Mouse (Mus musculus): ENCODE measurements around the gene Zfp266.
A peak's percentile ranks its signal among the peaks of the same experiment; 100 is the strongest.
"Not testable (repeated sequence)": the region's sequence is repeated elsewhere in the genome, so short reads cannot be mapped to it uniquely, and the experiment has no call there.

Zfp266 gene

GRCm38 (mm10) chr9:20521306-20521957, at the start of gene Zfp266:
Gene Zfp266 (minus strand): TSS chr9:20521417.
- DNase-seq (ENCODE audit: low spot score in 2 of 2): peak; percentile 89 to 90

- DNase-seq (ENCODE audit: low spot score in 2 of 2): not testable (repeated sequence)
These were observed 44.3 kb upstream of the Zfp266 start for GRCm38 (mm10) chr9:20565326-20566030.

GRCm38 (mm10) chr9:20562177-20562576, 41.0 kb upstream of the Zfp266 start:
- no peak for DNase-seq (ENCODE audit: low spot score in 2 of 2)

GRCm38 (mm10) chr9:20552698-20553097, 31.5 kb upstream of the Zfp266 start:
- no peak for DNase-seq (ENCODE audit: low spot score in 2 of 2)

- DNase-seq (ENCODE audit: low spot score in 2 of 2): no peak
These were observed 30.6 kb upstream of the Zfp266 start for GRCm38 (mm10) chr9:20551781-20552275.

GRCm38 (mm10) chr9:20545151-20545550, 23.9 kb upstream of the Zfp266 start:
- DNase-seq (ENCODE audit: low spot score in 2 of 2): no peak

GRCm38 (mm10) chr9:20544070-20544821, 23.0 kb upstream of the Zfp266 start:
- peak; percentile 63 to 64 for DNase-seq (ENCODE audit: low spot score in 2 of 2)

- no peak for DNase-seq (ENCODE audit: low spot score in 2 of 2)
These were observed 22.3 kb upstream of the Zfp266 start for GRCm38 (mm10) chr9:20543496-20543895.

GRCm38 (mm10) chr9:20536598-20536997, 15.4 kb upstream of the Zfp266 start:
- DNase-seq (ENCODE audit: low spot score in 2 of 2): no peak

GRCm38 (mm10) chr9:20534326-20534926, 13.2 kb upstream of the Zfp266 start:
- DNase-seq (ENCODE audit: low spot score in 2 of 2): no peak

GRCm38 (mm10) chr9:20520531-20521210, 546 bp downstream of the Zfp266 start:
- DNase-seq (ENCODE audit: low spot score in 2 of 2): no peak

GRCm38 (mm10) chr9:20519949-20520348, 1.3 kb downstream of the Zfp266 start:
- no peak for DNase-seq (ENCODE audit: low spot score in 2 of 2)

- DNase-seq (ENCODE audit: low spot score in 2 of 2): no peak
These were observed 2.5 kb downstream of the Zfp266 start for GRCm38 (mm10) chr9:20518708-20519107.

- no peak for DNase-seq (ENCODE audit: low spot score in 2 of 2)
These were observed 3.5 kb downstream of the Zfp266 start for GRCm38 (mm10) chr9:20517727-20518126.

GRCm38 (mm10) chr9:20514016-20514415, 7.2 kb downstream of the Zfp266 start:
- no peak for DNase-seq (ENCODE audit: low spot score in 2 of 2)

GRCm38 (mm10) chr9:20512714-20513113, 8.5 kb downstream of the Zfp266 start:
- DNase-seq (ENCODE audit: low spot score in 2 of 2): no peak

GRCm38 (mm10) chr9:20511645-20512044, 9.6 kb downstream of the Zfp266 start:
- DNase-seq (ENCODE audit: low spot score in 2 of 2): no peak

- DNase-seq (ENCODE audit: low spot score in 2 of 2): no peak
These were observed 10.9 kb downstream of the Zfp266 start for GRCm38 (mm10) chr9:20510346-20510745.

- DNase-seq (ENCODE audit: low spot score in 2 of 2): no peak
These were observed 11.5 kb downstream of the Zfp266 start for GRCm38 (mm10) chr9:20509676-20510075.

- DNase-seq (ENCODE audit: low spot score in 2 of 2): no peak
These were observed 16.4 kb downstream of the Zfp266 start for GRCm38 (mm10) chr9:20504801-20505200.

- no peak for DNase-seq (ENCODE audit: low spot score in 2 of 2)
These were observed 27.9 kb downstream of the Zfp266 start for GRCm38 (mm10) chr9:20493281-20493680.
